12 mouse cellular contexts compared by ENCODE assay signal in the genomic region with DNA sequence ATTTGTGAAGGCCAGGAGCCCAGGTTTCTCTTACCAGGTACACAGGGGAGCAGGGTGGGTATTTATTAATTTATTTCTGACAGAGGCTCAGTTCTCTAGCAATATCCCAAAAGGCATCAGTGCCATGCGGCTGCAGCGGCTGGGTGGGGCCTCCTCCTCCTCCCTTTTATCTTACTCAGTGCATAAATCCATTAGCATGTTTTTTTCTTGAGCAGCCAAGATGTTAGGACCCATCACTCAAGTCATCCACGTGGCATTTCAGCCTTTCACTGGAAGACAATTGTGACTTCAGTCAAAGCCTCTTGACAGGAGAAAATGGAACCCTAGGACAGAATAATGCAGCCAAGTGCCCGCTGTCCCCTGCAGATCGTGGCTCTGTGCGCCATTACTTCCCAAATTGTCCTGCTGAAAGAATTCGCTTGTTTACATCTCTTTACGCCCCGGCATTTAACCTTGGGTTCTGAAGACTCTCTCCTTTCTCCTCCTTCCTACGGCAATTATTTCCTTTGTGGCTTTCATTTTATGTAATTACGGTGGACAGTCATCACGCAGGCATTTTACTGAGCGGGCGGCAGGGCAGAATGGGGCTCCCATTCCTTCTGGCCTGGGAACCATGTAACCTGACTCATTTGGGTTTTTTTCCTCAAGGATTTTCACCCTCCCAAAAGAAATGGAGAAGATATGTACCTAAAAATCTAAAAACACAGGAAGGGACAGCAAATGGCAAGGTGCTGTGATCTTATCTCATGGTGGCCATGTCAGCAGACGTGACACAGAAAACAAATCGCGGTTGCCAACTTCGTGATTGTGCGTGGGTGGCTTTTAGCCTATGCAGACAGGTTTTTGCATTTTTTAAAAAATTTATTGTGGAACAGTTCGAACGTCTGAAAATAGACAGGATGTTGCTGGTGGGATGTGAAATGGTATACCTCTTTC.
DNase-seq lines count a peak whose midpoint lies in the region; ATAC-seq lines count a peak whose summit lies in the region.
"Had no signal": no experiment of that assay in that cellular context is flagged by ENCODE, and none has a peak within 500 bp of the region (broad histone marks: within the 10 kb centered on the region; RNA-seq: fewer than 3 reads in every experiment).

No protein-coding gene starts in this region.

- peak; percentile 27 to 36 for DNase-seq in layer of hippocampus, adult 8-10 months (ENCODE audit: low spot score in 2 of 2)
- DNase-seq in layer of hippocampus, adult 9-10 months (ENCODE audit: low spot score), result no peak
- DNase-seq in Muller cell, postnatal 12 days (ENCODE audit: inconsistent ontology term), result peak; percentile 74
- DNase-seq in embryonic facial prominence, embryonic 11.5 days (ENCODE audit: low spot score), result no peak
- no peak for DNase-seq in liver, embryonic 13.5 days
- DNase-seq in gastrocnemius, postnatal 14 days, result no peak
- no peak for DNase-seq in adrenal gland, adult (ENCODE audit: inconsistent age in 2 of 2, low spot score in 1 of 2)
- DNase-seq: adrenal gland, postnatal 10 days; cerebellum, adult 9-10 months; heart, postnatal 10 days; lung, postnatal 10 days had no signal

- no peak overlapping the region for H3K4me2 ChIP-seq in embryonic facial prominence, embryonic 11.5 days (ENCODE audit: low read depth, low read length)
- H3K4me2 ChIP-seq in liver, embryonic 13.5 days, result no peak overlapping the region

- no peak overlapping the region for H3K9ac ChIP-seq in embryonic facial prominence, embryonic 11.5 days (replicated peaks; ENCODE audit: low read length)
- H3K9ac ChIP-seq in liver, embryonic 13.5 days, result no peak overlapping the region

- H3K4me1 ChIP-seq in embryonic facial prominence, embryonic 11.5 days (ENCODE audit: control insufficient read depth, insufficient read depth, low read length), result no peaks in the 10 kb centered on the region
- peaks cover 17% of the 10 kb centered on the region for H3K4me1 ChIP-seq in liver, embryonic 13.5 days (replicated peaks)

- ATAC-seq in embryonic facial prominence, embryonic 11.5 days (replicated peaks; ENCODE audit: insufficient number of reproducible peaks, low FRiP score, low TSS enrichment, low read depth), result 0 out of 2 replicates have a peak, but pooled peaks have one; percentile 18
- peak; percentile 34; the same call in 1 of the 2 replicates for ATAC-seq in liver, embryonic 13.5 days (ENCODE audit: low read depth)
- ATAC-seq: midbrain, embryonic 16.5 days had no signal

- H3K27me3 ChIP-seq in embryonic facial prominence, embryonic 11.5 days (ENCODE audit: control insufficient read depth, insufficient read depth, low read length), result no peaks in the 10 kb centered on the region
- H3K27me3 ChIP-seq in liver, embryonic 13.5 days, result 0 out of 2 replicates have a peak, but pooled peaks cover 2% of the 10 kb centered on the region

- no peaks in the 10 kb centered on the region for H3K36me3 ChIP-seq in embryonic facial prominence, embryonic 11.5 days (replicated peaks; ENCODE audit: control insufficient read depth, insufficient read depth, low read depth, low read length)
- no peaks in the 10 kb centered on the region for H3K36me3 ChIP-seq in liver, embryonic 13.5 days

- intact Hi-C loops in gastrocnemius, postnatal 14 days (cut with DNase I; ENCODE audit: low total_unique reads), result no loop called here

- no peak overlapping the region for H3K27ac ChIP-seq in embryonic facial prominence, embryonic 11.5 days (replicated peaks; ENCODE audit: low read depth, low read length)
- H3K27ac ChIP-seq in liver, embryonic 13.5 days, result no peak overlapping the region

- WGBS in embryonic facial prominence, embryonic 11.5 days, result 58% methylated on average over 21 of the region's 21 CpGs
- WGBS in liver, embryonic 13.5 days (ENCODE audit: insufficient replicate concordance), result 70% methylated on average over 21 of the region's 21 CpGs

- no peaks in the 10 kb centered on the region for H3K9me3 ChIP-seq in embryonic facial prominence, embryonic 11.5 days (replicated peaks; ENCODE audit: control insufficient read depth, low read length)
- no peaks in the 10 kb centered on the region for H3K9me3 ChIP-seq in liver, embryonic 13.5 days (replicated peaks)

- H3K4me3 ChIP-seq in embryonic facial prominence, embryonic 11.5 days (ENCODE audit: low read depth, low read length), result no peak overlapping the region
- no peak overlapping the region for H3K4me3 ChIP-seq in liver, embryonic 13.5 days (replicated peaks)

Comparison
In these comparisons a context has a peak if more than half of its experiments do, and no peak if none do; other contexts are left out.
1. DNase-seq: peak in layer of hippocampus, adult 8-10 months (2 of 2) and Muller cell, postnatal 12 days (single experiment); none in layer of hippocampus, adult 9-10 months (single experiment), embryonic facial prominence, embryonic 11.5 days (single experiment), liver, embryonic 13.5 days (single experiment), gastrocnemius, postnatal 14 days (single experiment) and adrenal gland, adult (0 of 2).